Mouse (Mus musculus) midbrain, embryonic 16.5 days (tissue): Measurements from ENCODE around the gene Fzr1. TPM values are rescaled to one million over a fixed set of nuclear protein-coding genes. Genes with fewer than 3 reads are reported as not detected.

Experiments
- ATAC-seq: fragments of 200-750 bp; cut with Nextera tagmentation; 2 replicates; pipeline ENCODE4 v1.8.0; 2017; ENCODE audit warnings: moderate TSS enrichment
- H3K27ac ChIP-seq: fragments of 300-500 bp; sonication (generic); 2 replicates; pipeline ENCODE4 v1.5.1; 2014; ENCODE audit warnings: mild to moderate bottlenecking, low read length, mixed read lengths
- H3K27me3 ChIP-seq: fragments of 300-500 bp; sonication (generic); 2 replicates; pipeline ENCODE4 v1.6.1; 2014; ENCODE audit warnings: low read depth, low read length, mixed read lengths; ENCODE audit not compliant: control insufficient read depth, insufficient read depth
- H3K36me3 ChIP-seq: fragments of 300-500 bp; sonication (generic); 2 replicates; pipeline ENCODE4 v1.6.1; 2014; ENCODE audit warnings: mild to moderate bottlenecking, low read length, moderate library complexity, mixed read lengths; ENCODE audit not compliant: control insufficient read depth, insufficient read depth
- H3K4me1 ChIP-seq: fragments of 300-500 bp; sonication (generic); 2 replicates; pipeline ENCODE4 v1.6.1; 2014; ENCODE audit warnings: mild to moderate bottlenecking, low read length, mixed read lengths; ENCODE audit not compliant: control insufficient read depth, insufficient read depth
- H3K4me2 ChIP-seq: fragments of 300-500 bp; sonication (generic); 2 replicates; pipeline ENCODE4 v1.6.1; 2014; ENCODE audit warnings: mild to moderate bottlenecking, low read length, mixed read lengths
- H3K4me3 ChIP-seq: fragments of 300-500 bp; sonication (generic); 2 replicates; pipeline ENCODE4 v1.5.1; 2014; ENCODE audit warnings: low read depth, mild to moderate bottlenecking, low read length, moderate library complexity, mixed read lengths
- H3K9ac ChIP-seq: fragments of 300-500 bp; sonication (generic); 2 replicates; pipeline ENCODE4 v1.6.1; 2014; ENCODE audit warnings: low read depth, low read length, mixed read lengths
- H3K9me3 ChIP-seq: fragments of 300-500 bp; sonication (generic); replicated peaks from 2 replicates; pipeline ENCODE4 v1.6.1; 2014; ENCODE audit warnings: mild to moderate bottlenecking, low read length, mixed read lengths; ENCODE audit not compliant: control insufficient read depth, poor library complexity, severe bottlenecking
- WGBS: fragments of 180-500 bp; shearing (Covaris S2); extraction: QIAGEN DNeasy Blood & Tissue Kit; methylation state at CpG from one replicate; pipeline ENCODE4 v1.1.7; 2014; 5-methylcytosine and 5-hydroxymethylcytosine counted together
- microRNA-seq: library from miRNA; unstranded; fragments of <30 nt; microRNA quantifications from one replicate; pipeline ENCODE4, GENCODE M21; 2017
- polyA plus RNA-seq: library from polyadenylated mRNA; unstranded; fragments of >200 nt; fragmentation: Nextera tagmentation; extraction: Ambion mirVana; gene quantifications from 2 replicates; pipeline ENCODE4 v1.2.1, GENCODE M21; 2015

Fzr1 gene
- polyA plus RNA-seq, 1 experiment from 2014 or later: 146 TPM

DNA sequence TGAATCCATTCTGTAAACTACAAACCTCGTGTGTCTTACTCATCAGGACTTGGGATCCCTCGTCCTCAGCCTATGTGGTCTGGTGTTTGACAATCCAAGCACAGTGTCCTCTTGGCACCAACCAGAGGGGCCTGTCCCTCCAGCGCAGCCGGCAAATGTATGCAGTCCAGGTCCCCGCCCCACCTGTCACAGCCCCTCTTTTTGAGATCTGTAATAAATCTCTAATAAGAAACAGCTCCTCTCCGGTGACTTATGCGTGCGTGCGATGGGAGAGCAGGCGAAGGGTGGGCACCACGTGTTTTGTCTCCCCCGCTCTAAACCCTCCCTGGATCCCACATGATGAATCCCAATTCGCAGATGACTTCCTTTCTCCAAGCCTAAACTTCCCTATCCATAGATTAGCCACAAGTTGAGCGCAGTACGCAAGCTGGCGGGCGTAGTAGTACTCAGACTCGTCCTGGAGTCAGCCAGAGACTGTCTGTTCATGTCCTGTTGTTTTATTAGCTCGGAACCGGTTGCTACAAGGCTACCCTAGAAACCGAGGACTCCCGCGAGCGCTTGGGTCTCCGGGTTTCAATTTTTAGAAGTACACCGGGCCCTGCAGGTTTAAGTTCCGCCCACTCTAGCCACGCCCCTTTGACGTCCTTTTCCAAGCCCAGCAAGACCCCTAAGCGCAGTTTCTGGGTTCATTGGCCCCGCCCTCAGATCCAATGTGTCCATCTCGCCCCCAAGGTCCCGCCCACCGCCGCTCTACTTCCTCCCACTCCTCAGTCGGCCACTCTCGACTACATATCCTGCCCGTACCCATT, 58.4 kb downstream of the Fzr1 start:
- peak; percentile 47 for ATAC-seq
- Histone ChIP-seq H3K9ac (peak overlapping the region; percentile 59), H3K36me3 (peaks cover 42% of the 10 kb centered on the region)

DNA sequence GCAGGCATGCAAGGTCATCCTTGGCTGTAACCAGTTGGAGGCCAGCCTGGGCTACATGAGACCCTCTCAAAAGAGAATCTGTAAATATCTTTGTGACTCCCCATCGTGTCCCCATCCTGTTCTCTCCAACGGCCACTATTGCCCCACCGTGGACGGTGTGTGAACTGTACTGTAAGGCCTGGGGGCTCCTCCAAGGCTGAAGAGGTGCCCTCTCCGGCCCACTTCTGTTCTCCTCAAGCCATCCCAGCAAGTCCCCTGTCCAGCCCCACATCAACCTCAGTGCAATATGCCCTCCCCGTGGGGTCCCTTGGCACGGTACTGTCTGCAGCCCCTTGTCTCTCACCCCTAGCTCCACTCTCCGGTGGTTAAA, 59.0 kb downstream of the Fzr1 start:
- peak overlapping the region; percentile 68 for H3K4me2 ChIP-seq
- peaks cover 38% of the 10 kb centered on the region for H3K36me3 ChIP-seq
- peak overlapping the region; percentile 88 for H3K27ac ChIP-seq
- 46% methylated on average over 8 of the region's 8 CpGs for WGBS
- H3K4me1 ChIP-seq: peaks cover 21% of the 10 kb centered on the region
- H3K27me3 ChIP-seq: no peaks in the 10 kb centered on the region
- H3K9me3 ChIP-seq: no peaks in the 10 kb centered on the region
- peak overlapping the region; percentile 78; the same call in 1 of the 2 replicates for H3K4me3 ChIP-seq
- no peak for ATAC-seq
- peak overlapping the region; percentile 59 for H3K9ac ChIP-seq

More for the DNA sequence above, 58.4 kb downstream of the Fzr1 start:
- Histone ChIP-seq H3K27me3 (no peaks in the 10 kb centered on the region), H3K4me1 (peaks cover 21% of the 10 kb centered on the region), H3K27ac (peak overlapping the region; percentile 88), H3K4me2 (peak overlapping the region; percentile 68), H3K4me3 (peak overlapping the region; percentile 78), H3K9me3 (no peaks in the 10 kb centered on the region)
- WGBS: under 1% methylated on average over 38 of the region's 38 CpGs

DNA sequence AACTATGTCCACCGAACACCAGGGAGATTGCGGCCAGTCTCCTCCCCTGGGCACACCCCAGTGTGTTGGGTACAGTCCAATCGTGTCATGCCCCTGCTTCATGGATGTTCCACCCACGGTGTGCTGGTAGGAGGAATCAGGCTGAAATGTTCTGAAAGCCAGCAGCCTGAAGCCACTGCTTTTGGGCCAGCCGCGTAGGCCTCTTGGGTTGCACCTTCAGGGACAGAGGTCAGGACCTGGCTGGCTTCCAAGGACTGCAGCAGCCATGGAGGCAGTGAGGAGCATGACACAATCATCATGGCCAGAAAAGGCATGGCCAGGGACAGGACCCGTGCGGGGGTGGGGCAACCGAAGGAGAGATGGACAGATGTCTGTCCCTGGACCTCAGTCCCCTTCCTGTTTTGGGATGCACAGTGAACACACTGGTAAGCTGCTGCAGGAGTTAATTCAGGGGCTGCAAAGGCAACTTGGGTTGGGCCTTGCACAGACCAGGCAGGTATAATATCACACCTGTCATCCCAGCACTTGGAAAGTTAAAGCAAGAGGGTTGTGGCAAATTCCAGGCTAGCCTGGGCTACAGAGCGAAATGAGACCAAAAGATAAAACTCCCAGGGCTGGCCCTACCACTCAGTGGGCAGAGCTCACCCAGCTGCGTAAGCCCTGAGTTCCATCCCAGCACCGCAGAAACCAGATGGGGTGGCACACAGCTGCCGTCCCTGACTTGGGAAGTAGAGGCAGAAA, 59.6 kb downstream of the Fzr1 start:
- H3K4me3 ChIP-seq: no peak overlapping the region
- peak overlapping the region; percentile 59; the same call in 1 of the 2 replicates for H3K9ac ChIP-seq
- no peaks in the 10 kb centered on the region for H3K27me3 ChIP-seq
- peak overlapping the region; percentile 68; the same call in 1 of the 2 replicates for H3K4me2 ChIP-seq
- H3K9me3 ChIP-seq: no peaks in the 10 kb centered on the region
- WGBS: 92% methylated on average over 13 of the region's 13 CpGs
- H3K36me3 ChIP-seq: peaks cover 35% of the 10 kb centered on the region
- peaks cover 21% of the 10 kb centered on the region for H3K4me1 ChIP-seq
- H3K27ac ChIP-seq: no peak overlapping the region
- ATAC-seq: no peak

DNA sequence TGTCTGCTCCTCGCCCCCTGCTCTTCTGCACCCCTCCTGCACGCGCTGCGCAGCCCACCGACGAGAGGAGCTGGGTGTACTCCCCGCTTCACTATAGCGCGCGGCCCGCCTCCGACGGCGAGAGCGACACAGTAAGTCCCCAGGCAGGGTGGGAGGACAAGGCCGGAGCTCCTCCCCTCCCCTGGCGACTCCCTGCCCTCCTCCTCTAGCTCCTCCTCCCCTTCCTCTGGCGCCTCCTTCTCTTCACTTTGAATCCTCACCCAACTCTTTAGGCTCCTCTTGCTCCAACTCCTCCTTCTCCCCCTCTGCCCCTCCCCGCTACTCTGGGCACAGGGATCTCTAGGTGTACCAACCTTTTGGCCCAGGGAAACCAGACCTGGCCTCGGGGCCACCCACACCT, 61.0 kb downstream of the Fzr1 start:
- Histone ChIP-seq H3K36me3 (peaks cover 36% of the 10 kb centered on the region), H3K27ac (no peak overlapping the region), H3K4me3 (no peak overlapping the region), H3K4me2 (no peak overlapping the region), H3K9ac (no peak overlapping the region), H3K9me3 (no peaks in the 10 kb centered on the region), H3K27me3 (no peaks in the 10 kb centered on the region), H3K4me1 (peaks cover 20% of the 10 kb centered on the region)
- ATAC-seq: no peak
- 20% methylated on average over 20 of the region's 20 CpGs for WGBS

DNA sequence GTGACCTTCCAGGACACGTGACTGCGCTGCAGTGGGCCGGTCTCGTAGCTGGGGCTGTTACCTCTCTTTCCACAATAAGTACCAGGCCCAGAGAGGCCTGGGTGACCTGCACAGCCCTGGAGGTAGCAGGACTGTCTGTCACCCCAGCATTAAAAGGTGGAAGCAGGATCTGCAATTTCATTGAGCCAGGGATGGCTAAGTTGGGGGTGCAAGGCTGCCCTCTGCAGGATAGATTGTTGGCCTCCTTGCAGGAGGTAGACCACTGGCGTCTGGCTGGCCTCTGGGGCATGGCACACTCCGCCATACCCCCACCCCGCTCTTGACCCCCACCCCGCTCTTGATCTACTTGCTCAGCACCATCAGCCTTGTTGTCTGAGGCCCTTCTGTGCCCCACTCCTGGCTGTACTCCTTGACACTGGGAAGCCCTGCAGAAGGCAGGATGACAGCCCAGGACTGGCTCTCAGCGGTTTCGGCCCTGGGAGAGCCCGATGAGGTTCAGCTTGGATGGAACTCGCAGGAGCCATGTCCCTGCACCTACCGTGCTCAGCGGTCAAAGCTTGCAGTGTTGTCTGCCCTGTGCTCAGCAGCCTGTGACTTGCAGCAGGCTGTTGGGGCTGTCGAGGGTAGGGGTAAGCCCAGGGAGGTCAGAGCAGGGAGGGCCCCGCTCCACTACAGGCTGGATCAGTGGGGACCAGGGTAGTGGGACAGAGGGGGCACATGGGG, 61.8 kb downstream of the Fzr1 start:
- no peaks in the 10 kb centered on the region for H3K9me3 ChIP-seq
- no peak overlapping the region for H3K4me3 ChIP-seq
- H3K27ac ChIP-seq: no peak overlapping the region
- H3K9ac ChIP-seq: no peak overlapping the region
- H3K4me1 ChIP-seq: peaks cover 12% of the 10 kb centered on the region
- H3K36me3 ChIP-seq: peaks cover 42% of the 10 kb centered on the region
- no peak overlapping the region for H3K4me2 ChIP-seq
- 41% methylated on average over 16 of the region's 16 CpGs for WGBS
- H3K27me3 ChIP-seq: no peaks in the 10 kb centered on the region
- ATAC-seq: no peak

Small RNAs within 50 kb of the gene (microRNA-seq; reads per million reads assigned to microRNA genes)
- gene Mir1191b: 0.52 reads per million
- not detected for gene Mir6913

Other genes starting within 250 kb of the Fzr1 start
- gene Zbtb7a, start 243.3 kb downstream of the Fzr1 start, polyA plus RNA-seq: 11.3 and 12.6 TPM in 2 replicates
- gene Pias4, start 210.6 kb downstream of the Fzr1 start, polyA plus RNA-seq: 49.7 and 52.2 TPM in 2 replicates
- 535 and 543 TPM in 2 replicates for gene Eef2, start 201.9 kb downstream of the Fzr1 start, polyA plus RNA-seq
- gene Dapk3, start 195.5 kb downstream of the Fzr1 start, polyA plus RNA-seq: 52.5 and 58.3 TPM in 2 replicates
- gene 4930442H23Rik, start 194.7 kb downstream of the Fzr1 start, polyA plus RNA-seq: not detected in 2 replicates
- gene Nmrk2, start 176.5 kb downstream of the Fzr1 start, polyA plus RNA-seq: 0.19 TPM in 1 of 2 replicates, not detected in the other
- 96.8 and 102 TPM in 2 replicates for gene Atcay, start 147.7 kb downstream of the Fzr1 start, polyA plus RNA-seq
- gene Zfr2, start 145.4 kb downstream of the Fzr1 start, polyA plus RNA-seq: 26.5 and 31.0 TPM in 2 replicates
- gene Matk, start 125.6 kb downstream of the Fzr1 start, polyA plus RNA-seq: 43.3 and 67.9 TPM in 2 replicates
- gene Mrpl54, start 111.6 kb downstream of the Fzr1 start, polyA plus RNA-seq: 128 and 130 TPM in 2 replicates
- gene Apba3, start 111.6 kb downstream of the Fzr1 start, polyA plus RNA-seq: 28.8 and 33.8 TPM in 2 replicates
- 9.2 and 10.1 TPM in 2 replicates for gene Tjp3, start 86.9 kb downstream of the Fzr1 start, polyA plus RNA-seq
- gene Pip5k1c, start 85.6 kb downstream of the Fzr1 start, polyA plus RNA-seq: 135 and 147 TPM in 2 replicates
- 27.6 and 28.3 TPM in 2 replicates for gene Cactin, start 57.4 kb downstream of the Fzr1 start, polyA plus RNA-seq
- 4.8 and 5.2 TPM in 2 replicates for gene Tbxa2r, start 49.8 kb downstream of the Fzr1 start, polyA plus RNA-seq
- not detected in 2 replicates for gene Gipc3, start 35.2 kb downstream of the Fzr1 start, polyA plus RNA-seq
- gene Hmg20b, start 28.0 kb downstream of the Fzr1 start, polyA plus RNA-seq: 24.9 and 25.0 TPM in 2 replicates
- gene Mfsd12, start 21.0 kb downstream of the Fzr1 start, polyA plus RNA-seq: 17.2 and 18.1 TPM in 2 replicates
- 0.63 and 0.80 TPM in 2 replicates for gene 4930404N11Rik, start 12.7 kb downstream of the Fzr1 start, polyA plus RNA-seq
- 77.5 and 86.2 TPM in 2 replicates for gene Dohh, start 5.9 kb upstream of the Fzr1 start, polyA plus RNA-seq
- 6.1 and 8.2 TPM in 2 replicates for gene Gm48551, start 6.0 kb upstream of the Fzr1 start, polyA plus RNA-seq
- gene Gm48552, start 10.5 kb upstream of the Fzr1 start, polyA plus RNA-seq: 2.3 and 3.3 TPM in 2 replicates
- gene Smim24, start 14.5 kb upstream of the Fzr1 start, polyA plus RNA-seq: 1.2 and 1.4 TPM in 2 replicates
- gene Nfic, start 77.1 kb upstream of the Fzr1 start, polyA plus RNA-seq: 15.4 and 17.2 TPM in 2 replicates
- 88.3 and 103 TPM in 2 replicates for gene Celf5, start 104.2 kb upstream of the Fzr1 start, polyA plus RNA-seq
- 61.1 and 61.3 TPM in 2 replicates for gene Ncln, start 117.9 kb upstream of the Fzr1 start, polyA plus RNA-seq
- 0.44 and 0.58 TPM in 2 replicates for gene S1pr4, start 121.6 kb upstream of the Fzr1 start, polyA plus RNA-seq
- 0.80 and 0.87 TPM in 2 replicates for gene Gna15, start 145.7 kb upstream of the Fzr1 start, polyA plus RNA-seq
- 89.7 and 90.2 TPM in 2 replicates for gene Gna11, start 166.7 kb upstream of the Fzr1 start, polyA plus RNA-seq
- gene Aes, start 181.0 kb upstream of the Fzr1 start, polyA plus RNA-seq: 700 and 706 TPM in 2 replicates
- gene Tle2, start 196.0 kb upstream of the Fzr1 start, polyA plus RNA-seq: 39.0 and 54.8 TPM in 2 replicates
- gene Tle6, start 222.6 kb upstream of the Fzr1 start, polyA plus RNA-seq: 4.3 and 5.2 TPM in 2 replicates
- 1.9 and 2.0 TPM in 2 replicates for gene BC025920, start 227.8 kb upstream of the Fzr1 start, polyA plus RNA-seq
- gene Sirt6, start 249.3 kb upstream of the Fzr1 start, polyA plus RNA-seq: 51.3 and 52.3 TPM in 2 replicates